Mouse (Mus musculus): Measurements from ENCODE around the gene Rint1. TPM values are rescaled to one million over a fixed set of nuclear protein-coding genes. Genes with fewer than 3 reads are reported as not detected.

Gene Rint1
- polyA plus RNA-seq, 1 experiment from 2014 or later, result 41.9 TPM

GRCm38 (mm10) chr5:23857189-23857588 is 69.7 kb downstream of the Rint1 start:
- peaks cover 82% of the 10 kb centered on the region for H3K36me3 ChIP-seq
- H3K4me3 ChIP-seq (replicated peaks), result no peak overlapping the region
- H3K4me1 ChIP-seq, result peaks cover 6% of the 10 kb centered on the region
- H3K27me3 ChIP-seq, result no peaks in the 10 kb centered on the region
- no peak for ATAC-seq (replicated peaks; ENCODE audit: low FRiP score)
- H3K27ac ChIP-seq, result no peak overlapping the region
- no peak overlapping the region for H3K4me2 ChIP-seq
- H3K9ac ChIP-seq, result no peak overlapping the region
- no peaks in the 10 kb centered on the region for H3K9me3 ChIP-seq (replicated peaks)

- Histone ChIP-seq H3K27ac (no peak overlapping the region), H3K36me3 (peaks cover 74% of the 10 kb centered on the region), H3K9ac (no peak overlapping the region), H3K4me2 (no peak overlapping the region), H3K9me3 (replicated peaks) (no peaks in the 10 kb centered on the region), H3K4me3 (replicated peaks) (no peak overlapping the region), H3K4me1 (peaks cover 7% of the 10 kb centered on the region), H3K27me3 (no peaks in the 10 kb centered on the region)
- ATAC-seq (replicated peaks; ENCODE audit: low FRiP score), result no peak
- 90% methylated on average over 3 of the region's 3 CpGs for whole genome bisulfite sequencing
These were observed 70.5 kb downstream of the Rint1 start for GRCm38 (mm10) chr5:23858001-23858400.

- H3K9ac ChIP-seq, result no peak overlapping the region
- H3K4me2 ChIP-seq, result no peak overlapping the region
- WGBS, result 83% methylated on average over 7 of the region's 7 CpGs
- no peak for ATAC-seq (replicated peaks; ENCODE audit: low FRiP score)
- peaks cover 10% of the 10 kb centered on the region for H3K4me1 ChIP-seq
- no peak overlapping the region for H3K27ac ChIP-seq
- H3K4me3 ChIP-seq (replicated peaks), result no peak overlapping the region
- H3K36me3 ChIP-seq, result peaks cover 68% of the 10 kb centered on the region
- H3K9me3 ChIP-seq (replicated peaks), result no peaks in the 10 kb centered on the region
- H3K27me3 ChIP-seq, result no peaks in the 10 kb centered on the region
These were observed 71.1 kb downstream of the Rint1 start for GRCm38 (mm10) chr5:23858643-23859042.

GRCm38 (mm10) chr5:23859087-23859718 is 71.7 kb downstream of the Rint1 start:
- Histone ChIP-seq H3K4me2 (no peak overlapping the region), H3K4me1 (peaks cover 10% of the 10 kb centered on the region), H3K36me3 (peaks cover 62% of the 10 kb centered on the region), H3K27me3 (no peaks in the 10 kb centered on the region), H3K4me3 (replicated peaks) (no peak overlapping the region), H3K9ac (no peak overlapping the region), H3K9me3 (replicated peaks) (no peaks in the 10 kb centered on the region), H3K27ac (no peak overlapping the region)
- WGBS, result 94% methylated on average over 1 of the region's 1 CpGs
- ATAC-seq (replicated peaks; ENCODE audit: low FRiP score), result no peak

GRCm38 (mm10) chr5:23859896-23860295 is 72.4 kb downstream of the Rint1 start:
- ATAC-seq (replicated peaks; ENCODE audit: low FRiP score), result no peak
- Histone ChIP-seq H3K27me3 (no peaks in the 10 kb centered on the region), H3K4me3 (replicated peaks) (no peak overlapping the region), H3K9ac (no peak overlapping the region), H3K4me1 (peaks cover 10% of the 10 kb centered on the region), H3K27ac (no peak overlapping the region), H3K9me3 (replicated peaks) (no peaks in the 10 kb centered on the region), H3K4me2 (no peak overlapping the region), H3K36me3 (peaks cover 55% of the 10 kb centered on the region)
- 74% methylated on average over 5 of the region's 5 CpGs for WGBS

- Histone ChIP-seq H3K4me2 (no peak overlapping the region), H3K9me3 (replicated peaks) (no peaks in the 10 kb centered on the region)
- 86% methylated on average over 9 of the region's 9 CpGs for WGBS
These were observed 74.2 kb downstream of the Rint1 start for GRCm38 (mm10) chr5:23861721-23862120.

GRCm38 (mm10) chr5:23862291-23862690 is 74.8 kb downstream of the Rint1 start:
- no peak overlapping the region for H3K9ac ChIP-seq
- H3K4me1 ChIP-seq, result peaks cover 10% of the 10 kb centered on the region
- ATAC-seq (replicated peaks; ENCODE audit: low FRiP score), result no peak
- no peaks in the 10 kb centered on the region for H3K27me3 ChIP-seq
- peaks cover 31% of the 10 kb centered on the region for H3K36me3 ChIP-seq
- no peak overlapping the region for H3K27ac ChIP-seq
- no peaks in the 10 kb centered on the region for H3K9me3 ChIP-seq (replicated peaks)
- no peak overlapping the region for H3K4me3 ChIP-seq (replicated peaks)
- WGBS, result 59% methylated on average over 5 of the region's 5 CpGs
- no peak overlapping the region for H3K4me2 ChIP-seq

More at GRCm38 (mm10) chr5:23861721-23862120, 74.2 kb downstream of the Rint1 start:
- Histone ChIP-seq H3K9ac (no peak overlapping the region), H3K27ac (no peak overlapping the region), H3K4me1 (peaks cover 10% of the 10 kb centered on the region), H3K27me3 (no peaks in the 10 kb centered on the region), H3K36me3 (peaks cover 37% of the 10 kb centered on the region), H3K4me3 (replicated peaks) (no peak overlapping the region)
- ATAC-seq (replicated peaks; ENCODE audit: low FRiP score), result no peak

- H3K36me3 ChIP-seq, result peaks cover 20% of the 10 kb centered on the region
- H3K27me3 ChIP-seq, result no peaks in the 10 kb centered on the region
- no peak overlapping the region for H3K27ac ChIP-seq
- no peaks in the 10 kb centered on the region for H3K9me3 ChIP-seq (replicated peaks)
- WGBS, result 79% methylated on average over 7 of the region's 7 CpGs
- no peak overlapping the region for H3K9ac ChIP-seq
- ATAC-seq (replicated peaks; ENCODE audit: low FRiP score), result no peak
- H3K4me3 ChIP-seq (replicated peaks), result no peak overlapping the region
- H3K4me1 ChIP-seq, result peaks cover 10% of the 10 kb centered on the region
- no peak overlapping the region for H3K4me2 ChIP-seq
These were observed 75.9 kb downstream of the Rint1 start for GRCm38 (mm10) chr5:23863166-23864053.

GRCm38 (mm10) chr5:23864054-23864965 is 76.8 kb downstream of the Rint1 start:
- no peak overlapping the region for H3K4me2 ChIP-seq
- H3K9ac ChIP-seq, result no peak overlapping the region
- H3K27ac ChIP-seq, result no peak overlapping the region
- no peak overlapping the region for H3K4me3 ChIP-seq (replicated peaks)
- 0 out of 2 replicates have a peak, but pooled peaks have one; percentile 12 for ATAC-seq (replicated peaks; ENCODE audit: low FRiP score)
- no peaks in the 10 kb centered on the region for H3K27me3 ChIP-seq
- H3K9me3 ChIP-seq (replicated peaks), result no peaks in the 10 kb centered on the region
- peaks cover 10% of the 10 kb centered on the region for H3K4me1 ChIP-seq
- H3K36me3 ChIP-seq, result peaks cover 11% of the 10 kb centered on the region
- WGBS, result 85% methylated on average over 13 of the region's 13 CpGs

GRCm38 (mm10) chr5:23865941-23866340 is 78.4 kb downstream of the Rint1 start:
- ATAC-seq (replicated peaks; ENCODE audit: low FRiP score), result no peak
- WGBS, result 90% methylated on average over 5 of the region's 5 CpGs
- no peaks in the 10 kb centered on the region for H3K36me3 ChIP-seq

More at GRCm38 (mm10) chr5:23865941-23866340, 78.4 kb downstream of the Rint1 start:
- peaks cover 10% of the 10 kb centered on the region for H3K4me1 ChIP-seq
- H3K9ac ChIP-seq, result no peak overlapping the region
- H3K4me2 ChIP-seq, result no peak overlapping the region
- H3K27ac ChIP-seq, result no peak overlapping the region
- H3K4me3 ChIP-seq (replicated peaks), result no peak overlapping the region
- no peaks in the 10 kb centered on the region for H3K9me3 ChIP-seq (replicated peaks)
- no peaks in the 10 kb centered on the region for H3K27me3 ChIP-seq
